Mouse (Mus musculus) midbrain, postnatal 0 days (tissue): Measurements from ENCODE around the gene Zfp933. TPM values are rescaled to one million over a fixed set of nuclear protein-coding genes. Genes with fewer than 3 reads are reported as not detected.
A peak's percentile ranks its signal among the peaks of the same experiment; 100 is the strongest.

Source experiments
- ATAC-seq: fragments of 200-750 bp; cut with Nextera tagmentation; 2 replicates; pipeline ENCODE4 v1.8.0; 2017; ENCODE audit warnings: moderate number of reproducible peaks, mild to moderate bottlenecking, moderate TSS enrichment, moderate library complexity; ENCODE audit not compliant: low FRiP score
- DNase-seq: peaks from one replicate; pipeline ENCODE4 v3.0.0-alpha.2; 2015; ENCODE audit warnings: low spot score
- H3K27ac ChIP-seq: fragments of 300-500 bp; sonication (generic); 2 replicates; pipeline ENCODE4 v1.5.1; 2014; ENCODE audit warnings: low read depth, mild to moderate bottlenecking, low read length, mixed read lengths
- H3K27me3 ChIP-seq: fragments of 300-500 bp; sonication (generic); 2 replicates; pipeline ENCODE4 v1.6.1; 2014; ENCODE audit warnings: low read length, control low read depth, mixed read lengths; ENCODE audit not compliant: insufficient read depth
- H3K36me3 ChIP-seq: fragments of 300-500 bp; sonication (generic); 2 replicates; pipeline ENCODE4 v1.6.1; 2014; ENCODE audit warnings: low read length, control low read depth, mixed read lengths; ENCODE audit not compliant: insufficient read depth
- H3K4me1 ChIP-seq: fragments of 300-500 bp; sonication (generic); 2 replicates; pipeline ENCODE4 v1.6.1; 2014; ENCODE audit warnings: mild to moderate bottlenecking, control low read depth, antibody characterized with exemption, low read length, mixed read lengths; ENCODE audit not compliant: insufficient read depth
- H3K4me2 ChIP-seq: fragments of 300-500 bp; sonication (generic); 2 replicates; pipeline ENCODE4 v1.6.1; 2014; ENCODE audit warnings: low read depth, mild to moderate bottlenecking, low read length, mixed read lengths; ENCODE audit not compliant: poor library complexity, severe bottlenecking
- H3K4me3 ChIP-seq: fragments of 300-500 bp; sonication (generic); 2 replicates; pipeline ENCODE4 v1.5.1; 2014; ENCODE audit warnings: low read depth, mild to moderate bottlenecking, low read length, moderate library complexity
- H3K9ac ChIP-seq: fragments of 300-500 bp; sonication (generic); replicated peaks from 2 replicates; pipeline ENCODE4 v1.6.1; 2014; ENCODE audit warnings: mild to moderate bottlenecking, low read length, moderate library complexity, mixed read lengths; ENCODE audit not compliant: poor library complexity, severe bottlenecking
- H3K9me3 ChIP-seq: fragments of 300-500 bp; sonication (generic); 2 replicates; pipeline ENCODE4 v1.6.1; 2016; ENCODE audit warnings: low read length, control low read depth
- CTCF ChIP-seq: IDR thresholded peaks from 2 replicates; pipeline ENCODE4 v1.5.1; 2016; ENCODE audit warnings: antibody characterized with exemption, mild to moderate bottlenecking
- WGBS: fragments of 180-500 bp; shearing (Covaris S2); extraction: QIAGEN DNeasy Blood & Tissue Kit; methylation state at CpG from one replicate; pipeline ENCODE4 v1.1.7; 2014; 5-methylcytosine and 5-hydroxymethylcytosine counted together
- polyA plus RNA-seq: library from polyadenylated mRNA; unstranded; fragments of >200 nt; fragmentation: Nextera tagmentation; extraction: Ambion mirVana; gene quantifications from 2 replicates; pipeline ENCODE4 v1.2.1, GENCODE M21; 2015
- total RNA-seq: library from RNA; depleted of rRNA; stranded (reverse); fragments of >200 nt; gene quantifications from 2 replicates; pipeline ENCODE4 v1.2.3, GENCODE M21; 2014; rRNA removed

Gene Zfp933
- total RNA-seq (11.2 and 12.9 TPM in 2 replicates), polyA plus RNA-seq (4.2 and 5.5 TPM in 2 replicates)

GRCm38 (mm10) chr4:147847614-147848583 is at the start of gene Zfp933:
Zfp933 (minus strand) TSS chr4:147848366.
- H3K27ac ChIP-seq: peak within 1 kb of the TSS; percentile 69

GRCm38 (mm10) chr4:147897348-147897747 is 49.2 kb upstream of the Zfp933 start:
- H3K4me3 ChIP-seq: no peak overlapping the region
- peaks cover 72% of the 10 kb centered on the region for H3K36me3 ChIP-seq
- TF ChIP-seq CTCF: no peak
- H3K9me3 ChIP-seq: no peaks in the 10 kb centered on the region
- no peak for ATAC-seq
- H3K9ac ChIP-seq: no peak overlapping the region
- H3K4me1 ChIP-seq: 0 out of 2 replicates have a peak, but pooled peaks cover 2% of the 10 kb centered on the region
- no peak overlapping the region for H3K27ac ChIP-seq
- no peaks in the 10 kb centered on the region for H3K27me3 ChIP-seq
- no peak for DNase-seq
- WGBS: 97% methylated on average over 3 of the region's 3 CpGs
- no peak overlapping the region for H3K4me2 ChIP-seq

More at GRCm38 (mm10) chr4:147847614-147848583, at the start of gene Zfp933:
- ATAC-seq (peak; percentile 90), DNase-seq (peak; percentile 96)
- Histone ChIP-seq H3K4me1 (no peaks in the 10 kb centered on the region), H3K27me3 (no peaks in the 10 kb centered on the region), H3K4me3 (peak within 1 kb of the TSS; percentile 79), H3K4me2 (peak within 1 kb of the TSS; percentile 62), H3K9me3 (peaks cover 7% of the 10 kb centered on the region; the same call in 1 of the 2 replicates), H3K36me3 (peaks cover 5% of the 10 kb centered on the region; the same call in 1 of the 2 replicates), H3K9ac (peak within 1 kb of the TSS; percentile 79)
- WGBS: 4% methylated on average over 23 of the region's 23 CpGs
- TF ChIP-seq CTCF: no peak

- Histone ChIP-seq H3K9ac (no peak overlapping the region), H3K9me3 (no peaks in the 10 kb centered on the region), H3K4me3 (no peak overlapping the region), H3K27me3 (no peaks in the 10 kb centered on the region), H3K4me1 (0 out of 2 replicates have a peak, but pooled peaks cover 2% of the 10 kb centered on the region), H3K36me3 (peaks cover 80% of the 10 kb centered on the region), H3K4me2 (no peak overlapping the region), H3K27ac (no peak overlapping the region)
- ATAC-seq (no peak), DNase-seq (no peak)
- TF ChIP-seq CTCF: no peak
- 67% methylated on average over 1 of the region's 1 CpGs for WGBS
Measured at GRCm38 (mm10) chr4:147896411-147896810, 48.2 kb upstream of the Zfp933 start.

GRCm38 (mm10) chr4:147895815-147896330 is 47.7 kb upstream of the Zfp933 start:
- H3K36me3 ChIP-seq: peaks cover 83% of the 10 kb centered on the region
- no peak for ATAC-seq
- no peak overlapping the region for H3K27ac ChIP-seq
- 0 out of 2 replicates have a peak, but pooled peaks cover 2% of the 10 kb centered on the region for H3K4me1 ChIP-seq
- no peak for TF ChIP-seq CTCF
- H3K9ac ChIP-seq: no peak overlapping the region
- no peaks in the 10 kb centered on the region for H3K27me3 ChIP-seq
- no peak for DNase-seq
- H3K4me2 ChIP-seq: no peak overlapping the region
- no peak overlapping the region for H3K4me3 ChIP-seq
- 97% methylated on average over 4 of the region's 4 CpGs for WGBS
- H3K9me3 ChIP-seq: no peaks in the 10 kb centered on the region

- H3K4me1 ChIP-seq: no peaks in the 10 kb centered on the region
- peaks cover 73% of the 10 kb centered on the region for H3K36me3 ChIP-seq
- H3K27ac ChIP-seq: no peak overlapping the region
- no peak for TF ChIP-seq CTCF
- no peak overlapping the region for H3K4me3 ChIP-seq
- H3K27me3 ChIP-seq: no peaks in the 10 kb centered on the region
- WGBS: 86% methylated on average over 6 of the region's 6 CpGs
- ATAC-seq (no peak), DNase-seq (no peak)
- H3K9ac ChIP-seq: no peak overlapping the region
- H3K4me2 ChIP-seq: no peak overlapping the region
- H3K9me3 ChIP-seq: no peaks in the 10 kb centered on the region
Measured at GRCm38 (mm10) chr4:147890341-147890740, 42.2 kb upstream of the Zfp933 start.

- DNase-seq: no peak
- no peak overlapping the region for H3K27ac ChIP-seq
- WGBS: 88% methylated on average over 4 of the region's 4 CpGs
- H3K4me3 ChIP-seq: no peak overlapping the region
- peaks cover 77% of the 10 kb centered on the region for H3K36me3 ChIP-seq
- H3K4me2 ChIP-seq: no peak overlapping the region
- H3K9ac ChIP-seq: no peak overlapping the region
- no peaks in the 10 kb centered on the region for H3K27me3 ChIP-seq
- no peaks in the 10 kb centered on the region for H3K9me3 ChIP-seq
- TF ChIP-seq CTCF: no peak
- no peak for ATAC-seq
- H3K4me1 ChIP-seq: no peaks in the 10 kb centered on the region
Measured at GRCm38 (mm10) chr4:147888237-147888636, 40.1 kb upstream of the Zfp933 start.
